Mouse (Mus musculus) hindbrain, embryonic 16.5 days (tissue): ENCODE data around the gene Rev1. TPM values are rescaled to one million over a fixed set of nuclear protein-coding genes. Genes with fewer than 3 reads are reported as not detected.

Experiments used
- ATAC-seq: fragments of 200-750 bp; cut with Nextera tagmentation; 2 replicates; pipeline ENCODE4 v1.8.0; 2017; ENCODE audit warnings: moderate TSS enrichment, moderate library complexity
- H3K27ac ChIP-seq: fragments of 300-500 bp; sonication (generic); 2 replicates; pipeline ENCODE4 v1.5.1; 2014; ENCODE audit warnings: low read depth, mild to moderate bottlenecking, control low read depth, low read length, moderate library complexity
- H3K27me3 ChIP-seq: fragments of 300-500 bp; sonication (generic); replicated peaks from 2 replicates; pipeline ENCODE4 v1.6.1; 2014; ENCODE audit warnings: low read length; ENCODE audit not compliant: control insufficient read depth, insufficient read depth
- H3K36me3 ChIP-seq: fragments of 300-500 bp; sonication (generic); 2 replicates; pipeline ENCODE4 v1.6.1; 2014; ENCODE audit warnings: mild to moderate bottlenecking, low read length, moderate library complexity, mixed read lengths; ENCODE audit not compliant: control insufficient read depth, insufficient read depth
- H3K4me1 ChIP-seq: fragments of 300-500 bp; sonication (generic); 2 replicates; pipeline ENCODE4 v1.6.1; 2014; ENCODE audit warnings: low read depth, low read length; ENCODE audit not compliant: control insufficient read depth, insufficient read depth
- H3K4me2 ChIP-seq: fragments of 300-500 bp; sonication (generic); 2 replicates; pipeline ENCODE4 v1.6.1; 2014; ENCODE audit warnings: mild to moderate bottlenecking, low read length, control low read depth, moderate library complexity
- H3K4me3 ChIP-seq: fragments of 300-500 bp; sonication (generic); 2 replicates; pipeline ENCODE4 v1.5.1; 2014; ENCODE audit warnings: mild to moderate bottlenecking, low read length, control low read depth, moderate library complexity
- H3K9ac ChIP-seq: fragments of 300-500 bp; sonication (generic); 2 replicates; pipeline ENCODE4 v1.6.1; 2014; ENCODE audit warnings: low read depth, mild to moderate bottlenecking, control low read depth, low read length, moderate library complexity
- H3K9me3 ChIP-seq: fragments of 300-500 bp; sonication (generic); 2 replicates; pipeline ENCODE4 v1.6.1; 2014; ENCODE audit warnings: mild to moderate bottlenecking, low read length, moderate library complexity; ENCODE audit not compliant: control insufficient read depth
- WGBS: fragments of 180-500 bp; shearing (Covaris S2); extraction: QIAGEN DNeasy Blood & Tissue Kit; methylation state at CpG from one replicate; pipeline ENCODE4 v1.1.7; 2014; 5-methylcytosine and 5-hydroxymethylcytosine counted together
- polyA plus RNA-seq: library from polyadenylated mRNA; unstranded; fragments of >200 nt; fragmentation: Nextera tagmentation; extraction: Ambion mirVana; gene quantifications from 2 replicates; pipeline ENCODE4 v1.2.1, GENCODE M21; 2015

Rev1 gene
- polyA plus RNA-seq, 1 experiment from 2014 or later, result 26.1 TPM

- H3K27me3 ChIP-seq, result no peaks in the 10 kb centered on the region
- H3K4me2 ChIP-seq, result no peak overlapping the region
- H3K27ac ChIP-seq, result no peak overlapping the region
- 94% methylated on average over 3 of the region's 3 CpGs for WGBS
- H3K4me1 ChIP-seq, result no peaks in the 10 kb centered on the region
- no peak overlapping the region for H3K4me3 ChIP-seq
- peaks cover 54% of the 10 kb centered on the region for H3K36me3 ChIP-seq
- H3K9me3 ChIP-seq, result no peaks in the 10 kb centered on the region
- H3K9ac ChIP-seq, result no peak overlapping the region
- ATAC-seq, result no peak
These were observed 81.5 kb downstream of the Rev1 start for GRCm38 (mm10) chr1:38048121-38048520.

GRCm38 (mm10) chr1:38038898-38039297 is 90.7 kb downstream of the Rev1 start:
- no peak for ATAC-seq

GRCm38 (mm10) chr1:38037375-38037774 is 92.2 kb downstream of the Rev1 start:
- no peaks in the 10 kb centered on the region for H3K4me1 ChIP-seq
- no peak for ATAC-seq
- H3K4me3 ChIP-seq, result no peak overlapping the region
- no peak overlapping the region for H3K9ac ChIP-seq
- H3K9me3 ChIP-seq, result no peaks in the 10 kb centered on the region
- 89% methylated on average over 5 of the region's 5 CpGs for WGBS
- no peak overlapping the region for H3K4me2 ChIP-seq
- H3K27me3 ChIP-seq, result no peaks in the 10 kb centered on the region
- no peak overlapping the region for H3K27ac ChIP-seq
- H3K36me3 ChIP-seq, result peaks cover 59% of the 10 kb centered on the region

More at GRCm38 (mm10) chr1:38038898-38039297, 90.7 kb downstream of the Rev1 start:
- Histone ChIP-seq H3K27ac (no peak overlapping the region), H3K27me3 (no peaks in the 10 kb centered on the region), H3K9me3 (no peaks in the 10 kb centered on the region), H3K4me2 (no peak overlapping the region), H3K4me1 (no peaks in the 10 kb centered on the region), H3K9ac (no peak overlapping the region), H3K4me3 (no peak overlapping the region), H3K36me3 (peaks cover 51% of the 10 kb centered on the region)
- WGBS, result 100% methylated on average over 2 of the region's 2 CpGs

GRCm38 (mm10) chr1:38035521-38035920 is 94.1 kb downstream of the Rev1 start:
- ATAC-seq, result no peak
- no peak overlapping the region for H3K9ac ChIP-seq
- no peaks in the 10 kb centered on the region for H3K4me1 ChIP-seq
- 92% methylated on average over 4 of the region's 4 CpGs for WGBS
- no peak overlapping the region for H3K27ac ChIP-seq
- H3K9me3 ChIP-seq, result no peaks in the 10 kb centered on the region
- H3K4me2 ChIP-seq, result no peak overlapping the region
- no peak overlapping the region for H3K4me3 ChIP-seq
- H3K36me3 ChIP-seq, result peaks cover 52% of the 10 kb centered on the region
- no peaks in the 10 kb centered on the region for H3K27me3 ChIP-seq

- H3K9me3 ChIP-seq, result no peaks in the 10 kb centered on the region
- no peak overlapping the region for H3K4me3 ChIP-seq
- no peak overlapping the region for H3K27ac ChIP-seq
- 94% methylated on average over 5 of the region's 5 CpGs for WGBS
- no peak overlapping the region for H3K4me2 ChIP-seq
- peaks cover 28% of the 10 kb centered on the region for H3K36me3 ChIP-seq
- H3K27me3 ChIP-seq, result no peaks in the 10 kb centered on the region
- H3K4me1 ChIP-seq, result no peaks in the 10 kb centered on the region
- no peak overlapping the region for H3K9ac ChIP-seq
- no peak for ATAC-seq
These were observed 98.2 kb downstream of the Rev1 start for GRCm38 (mm10) chr1:38031391-38031790.

- H3K4me1 ChIP-seq, result no peaks in the 10 kb centered on the region
- no peaks in the 10 kb centered on the region for H3K9me3 ChIP-seq
- no peak overlapping the region for H3K27ac ChIP-seq
- H3K4me2 ChIP-seq, result no peak overlapping the region
- peaks cover 11% of the 10 kb centered on the region for H3K36me3 ChIP-seq
- H3K27me3 ChIP-seq, result no peaks in the 10 kb centered on the region
- ATAC-seq, result no peak
- no peak overlapping the region for H3K9ac ChIP-seq
- 94% methylated on average over 7 of the region's 7 CpGs for WGBS
- no peak overlapping the region for H3K4me3 ChIP-seq
These were observed 102.3 kb downstream of the Rev1 start for GRCm38 (mm10) chr1:38027301-38027700.

GRCm38 (mm10) chr1:38014551-38015203 is 114.9 kb downstream of the Rev1 start:
- WGBS, result 84% methylated on average over 2 of the region's 2 CpGs

GRCm38 (mm10) chr1:38012509-38012908 is 117.1 kb downstream of the Rev1 start:
- Histone ChIP-seq H3K4me1 (no peaks in the 10 kb centered on the region), H3K36me3 (no peaks in the 10 kb centered on the region), H3K4me2 (no peak overlapping the region), H3K9me3 (no peaks in the 10 kb centered on the region), H3K27ac (no peak overlapping the region), H3K4me3 (no peak overlapping the region), H3K9ac (no peak overlapping the region), H3K27me3 (no peaks in the 10 kb centered on the region)
- ATAC-seq, result no peak

More at GRCm38 (mm10) chr1:38014551-38015203, 114.9 kb downstream of the Rev1 start:
- Histone ChIP-seq H3K36me3 (no peaks in the 10 kb centered on the region), H3K9me3 (no peaks in the 10 kb centered on the region), H3K4me1 (no peaks in the 10 kb centered on the region), H3K4me2 (no peak overlapping the region), H3K27ac (no peak overlapping the region), H3K9ac (no peak overlapping the region), H3K27me3 (no peaks in the 10 kb centered on the region), H3K4me3 (no peak overlapping the region)
- ATAC-seq, result no peak

GRCm38 (mm10) chr1:38012104-38012503 is 117.5 kb downstream of the Rev1 start:
- ATAC-seq, result 0 out of 2 replicates have a peak, but pooled peaks have one; percentile 20
- H3K9me3 ChIP-seq, result no peaks in the 10 kb centered on the region
- no peak overlapping the region for H3K9ac ChIP-seq
- no peak overlapping the region for H3K4me3 ChIP-seq
- no peak overlapping the region for H3K27ac ChIP-seq
- no peaks in the 10 kb centered on the region for H3K4me1 ChIP-seq
- no peak overlapping the region for H3K4me2 ChIP-seq
- no peaks in the 10 kb centered on the region for H3K36me3 ChIP-seq
- H3K27me3 ChIP-seq, result no peaks in the 10 kb centered on the region
- 90% methylated on average over 3 of the region's 3 CpGs for WGBS
